Mouse (Mus musculus): ENCODE results near the gene Dda1. TPM values are rescaled to one million over a fixed set of nuclear protein-coding genes. Genes with fewer than 3 reads are reported as not detected.

Gene Dda1
- polyA plus RNA-seq, 2 experiments = 24.8 to 34.4 TPM

- TF ChIP-seq CTCF (IDR thresholded peaks at IDR 0.05; ENCODE audit: low read depth) = no peak
- TF ChIP-seq EP300 (IDR thresholded peaks at IDR 0.05; ENCODE audit: low read depth) = no peak
- Histone ChIP-seq H3K9me3 (ENCODE audit: control insufficient read depth, low read length) (no peaks in the 10 kb centered on the region), H3K27ac (no peak overlapping the region), H3K9ac (replicated peaks) (no peak overlapping the region), H3K36me3 (replicated peaks; ENCODE audit: control insufficient read depth, insufficient read depth, low read depth) (no peaks in the 10 kb centered on the region), H3K4me2 (ENCODE audit: low read depth) (peak overlapping the region; percentile 58), H3K4me1 (replicated peaks; ENCODE audit: control insufficient read depth in 2 of 2, insufficient read depth in 2 of 2, low read length in 1 of 2) (peaks cover 5 to 6% of the 10 kb centered on the region in 2 experiments; a peak in 3 of 4 replicates), H3K4me3 (ENCODE audit: insufficient read depth in 1 of 2, low read depth in 2 of 2, low read length in 2 of 2) (peak overlapping the region in 1 of 2 experiments; percentile 10; a peak in 3 of 4 replicates), H3K27me3 (ENCODE audit: control insufficient read depth, insufficient read depth, low read length) (peaks cover 25% of the 10 kb centered on the region)
- ATAC-seq (ENCODE audit: insufficient read depth) (peak; percentile 56), DNase-seq (ENCODE audit: low read depth in 3 of 3, low spot score in 3 of 3) (peak; percentile 42 to 58 (median 49))
- WGBS (ENCODE audit: insufficient replicate concordance) = under 1% methylated on average over 61 of the region's 61 CpGs
These were observed 38.6 kb downstream of the Dda1 start for GRCm38 (mm10) chr8:71507589-71508104.

- no peak for DNase-seq (ENCODE audit: low read depth in 3 of 3, low spot score in 3 of 3)
- Histone ChIP-seq H3K9ac (replicated peaks) (no peak overlapping the region), H3K27ac (no peak overlapping the region), H3K4me1 (replicated peaks; ENCODE audit: control insufficient read depth in 2 of 2, insufficient read depth in 2 of 2, low read length in 1 of 2) (peaks cover 5 to 7% of the 10 kb centered on the region in 2 experiments; a peak in 3 of 4 replicates), H3K4me2 (ENCODE audit: low read depth) (no peak overlapping the region), H3K27me3 (ENCODE audit: control insufficient read depth, insufficient read depth, low read length) (peaks cover 25% of the 10 kb centered on the region), H3K36me3 (replicated peaks; ENCODE audit: control insufficient read depth, insufficient read depth, low read depth) (no peaks in the 10 kb centered on the region), H3K4me3 (ENCODE audit: insufficient read depth in 1 of 2, low read depth in 2 of 2, low read length in 2 of 2) (no peak overlapping the region), H3K9me3 (ENCODE audit: control insufficient read depth, low read length) (no peaks in the 10 kb centered on the region)
- WGBS (ENCODE audit: insufficient replicate concordance) = 57% methylated on average over 2 of the region's 2 CpGs
- no peak for TF ChIP-seq EP300 (IDR thresholded peaks at IDR 0.05; ENCODE audit: low read depth)
- TF ChIP-seq CTCF (IDR thresholded peaks at IDR 0.05; ENCODE audit: low read depth) = no peak
- no peak for ATAC-seq (ENCODE audit: insufficient read depth)
These were observed 40.3 kb downstream of the Dda1 start for GRCm38 (mm10) chr8:71509316-71509715.

DNA sequence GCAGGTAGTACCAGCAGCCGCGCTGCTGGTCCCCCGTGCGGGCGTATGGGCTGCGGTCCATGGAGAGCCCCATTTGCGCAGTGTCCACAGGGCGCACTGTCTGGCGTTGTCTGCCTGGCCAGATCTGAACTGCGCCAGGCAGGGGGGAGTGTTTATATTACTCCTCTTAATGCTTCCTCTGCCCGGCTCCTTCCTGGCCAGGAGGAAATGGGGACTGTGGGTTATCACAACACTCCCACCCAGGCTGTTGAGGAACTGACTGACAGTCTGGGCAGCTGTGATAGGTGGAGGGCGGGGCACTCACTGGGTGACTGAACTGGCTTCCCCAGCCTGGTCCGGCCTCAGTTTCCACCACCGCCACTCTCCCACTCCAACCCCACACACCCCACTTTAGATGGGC lies 42.6 kb downstream of the Dda1 start, which contains the start of gene Plvap:
TSS of gene Plvap (minus strand) at position 109 of the 400 bp plus-strand sequence.
- no peak within 1 kb of the TSS for H3K9ac ChIP-seq (replicated peaks)
- peak; percentile 46 to 56 (median 52) for DNase-seq (ENCODE audit: low read depth in 3 of 3, low spot score in 3 of 3)
- H3K9me3 ChIP-seq (ENCODE audit: control insufficient read depth, low read length) = no peaks in the 10 kb centered on the region
- peak within 1 kb of the TSS; percentile 62 for H3K4me2 ChIP-seq (ENCODE audit: low read depth)
- TF ChIP-seq CTCF (IDR thresholded peaks at IDR 0.05; ENCODE audit: low read depth) (no peak), EP300 (IDR thresholded peaks at IDR 0.05; ENCODE audit: low read depth) (peak; percentile 77)
- H3K4me3 ChIP-seq (ENCODE audit: insufficient read depth in 1 of 2, low read depth in 2 of 2, low read length in 2 of 2) = peak within 1 kb of the TSS; percentile 6 to 34; a peak in 3 of 4 replicates
- WGBS (ENCODE audit: insufficient replicate concordance) = 6% methylated on average over 14 of the region's 14 CpGs
- H3K4me1 ChIP-seq (replicated peaks; ENCODE audit: control insufficient read depth in 2 of 2, insufficient read depth in 2 of 2, low read length in 1 of 2) = peaks cover 5 to 7% of the 10 kb centered on the region in 2 experiments; a peak in 3 of 4 replicates
- H3K27me3 ChIP-seq (ENCODE audit: control insufficient read depth, insufficient read depth, low read length) = peaks cover 23% of the 10 kb centered on the region
- ATAC-seq (ENCODE audit: insufficient read depth) = peak; percentile 87
- no peak within 1 kb of the TSS for H3K27ac ChIP-seq
- no peaks in the 10 kb centered on the region for H3K36me3 ChIP-seq (replicated peaks; ENCODE audit: control insufficient read depth, insufficient read depth, low read depth)

GRCm38 (mm10) chr8:71513018-71513754 lies 44.2 kb downstream of the Dda1 start:
- no peak overlapping the region for H3K27ac ChIP-seq
- peaks cover 5 to 7% of the 10 kb centered on the region in 2 experiments; a peak in 3 of 4 replicates for H3K4me1 ChIP-seq (replicated peaks; ENCODE audit: control insufficient read depth in 2 of 2, insufficient read depth in 2 of 2, low read length in 1 of 2)
- TF ChIP-seq EP300 (IDR thresholded peaks at IDR 0.05; ENCODE audit: low read depth) (no peak), CTCF (IDR thresholded peaks at IDR 0.05; ENCODE audit: low read depth) (0 out of 2 replicates have a peak, but pooled peaks have one; percentile 8)
- no peak overlapping the region for H3K9ac ChIP-seq (replicated peaks)
- H3K9me3 ChIP-seq (ENCODE audit: control insufficient read depth, low read length) = no peaks in the 10 kb centered on the region
- H3K4me3 ChIP-seq (ENCODE audit: insufficient read depth in 1 of 2, low read depth in 2 of 2, low read length in 2 of 2) = no peak overlapping the region
- H3K4me2 ChIP-seq (ENCODE audit: low read depth) = no peak overlapping the region
- WGBS (ENCODE audit: insufficient replicate concordance) = 29% methylated on average over 15 of the region's 15 CpGs
- no peaks in the 10 kb centered on the region for H3K36me3 ChIP-seq (replicated peaks; ENCODE audit: control insufficient read depth, insufficient read depth, low read depth)
- DNase-seq (ENCODE audit: low read depth in 3 of 3, low spot score in 3 of 3) (no peak), ATAC-seq (ENCODE audit: insufficient read depth) (no peak)
- H3K27me3 ChIP-seq (ENCODE audit: control insufficient read depth, insufficient read depth, low read length) = peaks cover 8% of the 10 kb centered on the region

GRCm38 (mm10) chr8:71515043-71515442 lies 46.0 kb downstream of the Dda1 start:
- DNase-seq (ENCODE audit: low read depth in 3 of 3, low spot score in 3 of 3) = no peak
- ATAC-seq (ENCODE audit: insufficient read depth) = no peak
- WGBS (ENCODE audit: insufficient replicate concordance) = 62% methylated on average over 5 of the region's 5 CpGs
- Histone ChIP-seq H3K9me3 (ENCODE audit: control insufficient read depth, low read length) (no peaks in the 10 kb centered on the region), H3K4me1 (replicated peaks; ENCODE audit: control insufficient read depth in 2 of 2, insufficient read depth in 2 of 2, low read length in 1 of 2) (peaks cover 5 to 7% of the 10 kb centered on the region in 2 experiments; a peak in 3 of 4 replicates), H3K4me3 (ENCODE audit: insufficient read depth in 1 of 2, low read depth in 2 of 2, low read length in 2 of 2) (no peak overlapping the region), H3K27me3 (ENCODE audit: control insufficient read depth, insufficient read depth, low read length) (no peaks in the 10 kb centered on the region), H3K4me2 (ENCODE audit: low read depth) (no peak overlapping the region), H3K36me3 (replicated peaks; ENCODE audit: control insufficient read depth, insufficient read depth, low read depth) (no peaks in the 10 kb centered on the region), H3K9ac (replicated peaks) (no peak overlapping the region), H3K27ac (no peak overlapping the region)
- peak; percentile 26; the same call in 1 of the 2 replicates for TF ChIP-seq CTCF (IDR thresholded peaks at IDR 0.05; ENCODE audit: low read depth)
- no peak for TF ChIP-seq EP300 (IDR thresholded peaks at IDR 0.05; ENCODE audit: low read depth)

Measured in liver, embryonic 14.5 days (tissue).